Mouse (Mus musculus) limb, embryonic 14.5 days (tissue): Measurements from ENCODE around the gene Adamts20. TPM values are rescaled to one million over a fixed set of nuclear protein-coding genes. Genes with fewer than 3 reads are reported as not detected.
A peak's percentile ranks its signal among the peaks of the same experiment; 100 is the strongest.

Source experiments
- ATAC-seq: fragments of 200-750 bp; cut with Nextera tagmentation; 2 replicates; pipeline ENCODE4 v1.8.0; 2017; ENCODE audit warnings: low read depth, moderate number of reproducible peaks, moderate TSS enrichment; ENCODE audit not compliant: low FRiP score
- DNase-seq: peaks from one replicate; pipeline ENCODE4 v3.0.0-alpha.2; 2015; ENCODE audit warnings: low spot score
- H3K27ac ChIP-seq: fragments of 300-500 bp; sonication (generic); replicated peaks from 2 replicates; pipeline ENCODE4 v1.5.1; 2014; ENCODE audit warnings: low read depth, mild to moderate bottlenecking, low read length, moderate library complexity, mixed read lengths
- H3K27me3 ChIP-seq: fragments of 300-500 bp; sonication (generic); 2 replicates; pipeline ENCODE4 v1.6.1; 2014; ENCODE audit warnings: low read length, mixed read lengths; ENCODE audit not compliant: control insufficient read depth, insufficient read depth
- H3K36me3 ChIP-seq: fragments of 300-500 bp; sonication (generic); 2 replicates; pipeline ENCODE4 v1.6.1; 2014; ENCODE audit warnings: mild to moderate bottlenecking, low read length, moderate library complexity, mixed read lengths; ENCODE audit not compliant: control insufficient read depth, insufficient read depth
- H3K4me1 ChIP-seq: fragments of 300-500 bp; sonication (generic); 2 replicates; pipeline ENCODE4 v1.6.1; 2014; ENCODE audit warnings: antibody characterized with exemption, low read length, mixed read lengths; ENCODE audit not compliant: control insufficient read depth, insufficient read depth
- H3K4me2 ChIP-seq: fragments of 300-500 bp; sonication (generic); replicated peaks from 2 replicates; pipeline ENCODE4 v1.6.1; 2014; ENCODE audit warnings: low read depth, mild to moderate bottlenecking, low read length, moderate library complexity; ENCODE audit not compliant: severe bottlenecking
- H3K4me3 ChIP-seq: fragments of 300-500 bp; sonication (generic); replicated peaks from 2 replicates; pipeline ENCODE4 v1.5.1; 2014; ENCODE audit warnings: low read length
- H3K9ac ChIP-seq: fragments of 300-500 bp; sonication (generic); 2 replicates; pipeline ENCODE4 v1.6.1; 2014; ENCODE audit warnings: mild to moderate bottlenecking, low read depth, low read length, moderate library complexity; ENCODE audit not compliant: severe bottlenecking
- H3K9me3 ChIP-seq: fragments of 300-500 bp; sonication (generic); 2 replicates; pipeline ENCODE4 v1.6.1; 2016; ENCODE audit warnings: low read length; ENCODE audit not compliant: control insufficient read depth
- POLR2A ChIP-seq: fragments of 200-500 bp; IDR thresholded peaks from 2 replicates; pipeline ENCODE4 v1.8.0; 2012; ENCODE audit warnings: inconsistent platforms, mild to moderate bottlenecking, moderate library complexity, borderline replicate concordance; ENCODE audit not compliant: insufficient read depth, insufficient read length; ENCODE audit errors: extremely low read depth
- WGBS: fragments of 180-500 bp; shearing (Covaris S2); extraction: QIAGEN DNeasy Blood & Tissue Kit; methylation state at CpG from one replicate; pipeline ENCODE4 v1.1.7; 2014; 5-methylcytosine and 5-hydroxymethylcytosine counted together
- polyA plus RNA-seq, 2 experiments: library from polyadenylated mRNA; depleted of rRNA in 1 of 2; stranded (reverse) in 1 of 2; unstranded in 1 of 2; fragments of >200 nt; fragmentation: Nextera tagmentation in 1 of 2; extraction: Ambion mirVana in 1 of 2; gene quantifications; 2 replicates each; pipeline versions ENCODE4 v1.2.1 to v1.2.3; 2012 to 2014

The Adamts20 gene
- polyA plus RNA-seq, 2 experiments: 5.8 to 6.3 TPM

DNA sequence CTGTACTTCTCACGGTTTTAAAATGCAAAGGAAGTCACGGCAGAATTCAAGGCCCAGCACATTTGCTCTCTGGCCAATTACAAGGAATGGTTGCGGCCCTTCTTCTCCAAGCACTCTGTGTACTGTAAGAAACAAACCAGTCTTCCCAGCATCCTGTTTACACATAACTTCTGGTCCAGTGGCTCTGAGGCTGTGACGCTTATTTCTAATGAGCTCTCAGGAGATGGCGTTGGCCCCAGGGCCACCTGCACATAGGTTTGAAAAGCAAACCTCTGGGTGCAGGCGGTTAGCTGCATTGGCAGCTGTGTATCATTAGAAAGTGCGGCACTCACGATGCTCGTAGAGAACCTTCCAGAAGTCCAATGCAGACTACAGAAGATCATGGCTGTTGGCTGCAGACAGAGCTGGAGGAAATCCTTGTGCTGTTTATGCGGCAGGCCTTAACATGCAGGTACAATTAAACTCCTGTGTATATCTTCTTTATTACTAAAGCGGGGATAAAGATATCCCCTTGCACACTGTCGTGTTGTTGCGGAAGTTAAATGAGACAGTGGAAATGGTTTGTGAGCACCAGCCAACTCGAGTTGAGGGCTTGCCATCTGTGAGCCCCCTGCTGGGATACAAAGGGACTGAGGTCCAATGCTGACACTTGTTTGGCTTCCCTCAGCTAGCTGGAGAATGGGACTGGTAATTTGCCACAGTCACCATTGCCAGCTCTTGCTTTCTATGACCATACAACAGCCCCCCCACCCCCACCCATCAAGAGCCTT is 210.9 kb downstream of the Adamts20 start:
- Histone ChIP-seq H3K4me1 (no peaks in the 10 kb centered on the region), H3K36me3 (no peaks in the 10 kb centered on the region), H3K27me3 (no peaks in the 10 kb centered on the region), H3K27ac (no peak overlapping the region), H3K9ac (no peak overlapping the region), H3K4me2 (no peak overlapping the region), H3K9me3 (no peaks in the 10 kb centered on the region), H3K4me3 (no peak overlapping the region)
- DNase-seq (no peak), ATAC-seq (no peak)
- TF ChIP-seq POLR2A: no peak
- WGBS: 68% methylated on average over 14 of the region's 14 CpGs

- peaks cover 2% of the 10 kb centered on the region; the same call in 1 of the 2 replicates for H3K4me1 ChIP-seq
- H3K27me3 ChIP-seq: no peaks in the 10 kb centered on the region
- DNase-seq (no peak), ATAC-seq (no peak)
- WGBS: 56% methylated on average over 13 of the region's 13 CpGs
- no peak overlapping the region for H3K4me3 ChIP-seq
- H3K4me2 ChIP-seq: no peak overlapping the region
- no peak overlapping the region for H3K9ac ChIP-seq
- no peaks in the 10 kb centered on the region for H3K36me3 ChIP-seq
- no peak for TF ChIP-seq POLR2A
- no peak overlapping the region for H3K27ac ChIP-seq
- no peaks in the 10 kb centered on the region for H3K9me3 ChIP-seq
Observed at GRCm38 (mm10) chr15:94252962-94253712, 212.1 kb downstream of the Adamts20 start.

DNA sequence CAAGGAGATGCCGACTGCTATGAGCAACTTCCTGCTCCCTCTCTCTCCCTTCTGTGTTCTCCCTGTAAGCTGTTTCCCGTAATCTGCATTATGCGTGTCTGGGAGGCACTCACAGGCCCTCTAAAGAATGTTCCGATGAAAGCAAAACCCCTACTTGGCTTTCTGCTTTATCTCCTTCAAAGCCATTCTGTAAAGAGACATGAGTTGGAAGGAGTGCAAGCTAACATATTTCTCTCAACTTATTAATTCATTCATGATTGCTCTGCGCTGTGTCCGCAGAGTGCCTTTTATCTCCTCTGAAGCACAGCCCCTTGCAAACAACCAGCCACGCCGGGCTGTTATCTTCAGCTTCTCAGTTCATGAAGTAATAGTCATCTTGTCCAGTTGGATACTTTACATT is 215.5 kb downstream of the Adamts20 start:
- DNase-seq: peak; percentile 28
- no peak overlapping the region for H3K4me2 ChIP-seq
- no peak overlapping the region for H3K4me3 ChIP-seq
- ATAC-seq: no peak
- no peaks in the 10 kb centered on the region for H3K27me3 ChIP-seq
- TF ChIP-seq POLR2A: no peak
- H3K9ac ChIP-seq: no peak overlapping the region
- 74% methylated on average over 8 of the region's 8 CpGs for WGBS
- peaks cover 5% of the 10 kb centered on the region for H3K4me1 ChIP-seq
- no peaks in the 10 kb centered on the region for H3K9me3 ChIP-seq
- H3K27ac ChIP-seq: no peak overlapping the region
- H3K36me3 ChIP-seq: no peaks in the 10 kb centered on the region

DNA sequence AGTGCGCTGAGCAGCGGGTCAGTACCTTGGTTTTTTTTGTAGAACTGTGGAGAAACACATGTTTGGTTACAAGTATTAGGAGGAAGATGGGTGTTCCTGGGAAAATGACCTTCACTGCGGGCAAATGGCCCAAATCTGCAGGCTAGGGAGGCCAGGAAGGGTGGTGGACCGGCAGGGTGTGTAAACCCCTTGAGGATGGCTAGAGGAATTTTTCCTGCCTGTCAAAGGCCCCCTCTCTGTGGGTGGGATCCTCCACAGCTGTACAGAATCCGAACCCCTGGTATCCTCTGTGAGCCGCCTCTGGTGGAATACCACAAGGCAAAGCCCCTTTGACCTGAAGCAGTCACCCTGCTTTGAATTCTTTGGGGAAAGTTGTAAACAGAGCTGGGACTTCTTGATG is 216.8 kb downstream of the Adamts20 start:
- peaks cover 5% of the 10 kb centered on the region for H3K4me1 ChIP-seq
- ATAC-seq (no peak), DNase-seq (no peak)
- 62% methylated on average over 6 of the region's 6 CpGs for WGBS
- no peak for TF ChIP-seq POLR2A
- H3K36me3 ChIP-seq: no peaks in the 10 kb centered on the region
- no peak overlapping the region for H3K9ac ChIP-seq
- no peak overlapping the region for H3K4me3 ChIP-seq
- H3K27me3 ChIP-seq: no peaks in the 10 kb centered on the region
- no peak overlapping the region for H3K27ac ChIP-seq
- no peaks in the 10 kb centered on the region for H3K9me3 ChIP-seq
- H3K4me2 ChIP-seq: no peak overlapping the region

GRCm38 (mm10) chr15:94246669-94247068 is 218.5 kb downstream of the Adamts20 start:
- H3K9ac ChIP-seq: no peak overlapping the region
- no peak overlapping the region for H3K4me2 ChIP-seq
- 60% methylated on average over 5 of the region's 5 CpGs for WGBS
- no peak for DNase-seq
- ATAC-seq: no peak
- H3K27me3 ChIP-seq: no peaks in the 10 kb centered on the region
- H3K4me1 ChIP-seq: peaks cover 5% of the 10 kb centered on the region
- H3K27ac ChIP-seq: no peak overlapping the region
- TF ChIP-seq POLR2A: no peak
- no peaks in the 10 kb centered on the region for H3K36me3 ChIP-seq
- no peaks in the 10 kb centered on the region for H3K9me3 ChIP-seq
- H3K4me3 ChIP-seq: no peak overlapping the region
